Mouse (Mus musculus): ENCODE results near the gene Rap1gap2. TPM values are rescaled to one million over a fixed set of nuclear protein-coding genes. Genes with fewer than 3 reads are reported as not detected.

Rap1gap2 gene
- total and polyA plus RNA-seq, 3 experiments = 5.8 to 10.1 TPM; not detected in 1

DNA sequence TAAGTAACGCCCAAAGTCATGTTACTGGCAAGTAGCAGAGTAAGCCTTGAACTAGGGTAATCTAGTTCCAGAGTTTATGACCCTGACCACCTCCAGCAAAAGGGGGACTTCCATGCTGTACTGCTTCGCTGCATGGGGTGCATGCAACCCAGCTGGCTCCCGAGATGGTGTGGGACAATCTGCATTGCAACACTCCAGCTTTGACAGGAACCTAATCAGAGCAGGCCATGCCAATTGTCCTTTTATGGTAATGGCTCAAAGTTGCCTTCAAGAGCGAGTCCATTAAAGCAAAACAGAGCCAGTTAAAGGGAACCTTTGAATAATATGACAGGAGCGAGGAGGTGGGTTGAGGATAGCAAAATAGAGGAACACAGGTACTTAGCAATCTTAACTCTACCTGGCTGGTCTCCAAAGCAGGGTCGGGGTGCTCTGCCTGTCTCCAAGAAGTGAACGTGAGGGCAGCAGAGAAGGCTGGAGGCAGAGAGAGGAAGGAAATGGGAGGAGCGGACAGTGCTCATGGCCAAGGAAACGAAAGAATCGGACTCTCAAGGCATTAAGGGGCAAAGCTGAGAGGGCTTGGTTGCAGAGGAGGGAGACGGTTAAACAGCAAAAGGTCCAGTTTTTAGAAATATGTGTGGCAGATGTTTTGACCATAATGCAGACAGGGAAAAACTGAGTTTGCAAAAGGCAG lies 117.4 kb downstream of the Rap1gap2 start:
- Histone ChIP-seq H3K27ac (ENCODE audit: control insufficient read depth, low read depth, low read length) (no peak overlapping the region), H3K27me3 (ENCODE audit: control insufficient read depth in 1 of 2, insufficient read depth in 2 of 2, low read length in 2 of 2) (no peaks in the 10 kb centered on the region), H3K4me3 (ENCODE audit: control insufficient read depth in 1 of 2, insufficient read depth in 1 of 2, low read depth in 2 of 2, low read length in 2 of 2) (no peak overlapping the region), H3K4me1 (ENCODE audit: control insufficient read depth in 1 of 2, insufficient read depth in 2 of 2, low read length in 2 of 2) (0 out of 4 replicates have a peak, but pooled peaks cover 0 to 5% of the 10 kb centered on the region in 2 experiments), H3K9ac (ENCODE audit: control insufficient read depth, low read depth, low read length, poor library complexity, severe bottlenecking) (no peak overlapping the region), H3K79me2 (ENCODE audit: control insufficient read depth, insufficient read depth, low read length, poor library complexity) (no peaks in the 10 kb centered on the region), H3K36me3 (ENCODE audit: control insufficient read depth in 1 of 2, insufficient read depth in 2 of 2, low read length in 2 of 2) (no peaks in the 10 kb centered on the region), H3K9me3 (replicated peaks; ENCODE audit: insufficient read depth, low read length) (no peaks in the 10 kb centered on the region)
- no peak for DNase-seq (ENCODE audit: low read depth, low spot score)
- no peak for TF ChIP-seq POLR2A (IDR thresholded peaks at IDR 0.05; ENCODE audit: control insufficient read depth in 1 of 2, insufficient read depth in 1 of 2, low read depth in 1 of 2, low read length in 2 of 2, poor library complexity in 1 of 2)
- no peak for TF ChIP-seq POLR2AphosphoS2 (IDR thresholded peaks at IDR 0.05; ENCODE audit: low read length)
- TF ChIP-seq MAX (IDR thresholded peaks at IDR 0.05; ENCODE audit: low read length) = no peak
- TF ChIP-seq BHLHE40 (IDR thresholded peaks at IDR 0.05; ENCODE audit: borderline replicate concordance, low read depth, low read length) = no peak
- TF ChIP-seq NRF1 (IDR thresholded peaks at IDR 0.05; ENCODE audit: insufficient read depth, low read depth, low read length, poor library complexity, severe bottlenecking) = no peak
- no peak for TF ChIP-seq UBTF (IDR thresholded peaks at IDR 0.05; ENCODE audit: borderline replicate concordance, insufficient read depth, low read depth, low read length)
- no peak for TF ChIP-seq TCF12 (IDR thresholded peaks at IDR 0.05; ENCODE audit: low read depth, low read length)
- no peak for TF ChIP-seq JUND (IDR thresholded peaks at IDR 0.05; ENCODE audit: low read depth, low read length)
- no peak for TF ChIP-seq TBP (IDR thresholded peaks at IDR 0.05; ENCODE audit: low read depth, low read length)
- TF ChIP-seq NELFE (IDR thresholded peaks at IDR 0.05; ENCODE audit: low read depth, low read length) = no peak
- no peak for TF ChIP-seq ELF1 (IDR thresholded peaks at IDR 0.05; ENCODE audit: low read depth, low read length)
- no peak for TF ChIP-seq CHD1 (IDR thresholded peaks at IDR 0.05; ENCODE audit: low read depth, low read length)
- TF ChIP-seq ZKSCAN1 (IDR thresholded peaks at IDR 0.05; ENCODE audit: low read depth, low read length) = no peak
- no peak for TF ChIP-seq EP300 (IDR thresholded peaks at IDR 0.05; ENCODE audit: low read depth in 1 of 2, low read length in 2 of 2)

DNA sequence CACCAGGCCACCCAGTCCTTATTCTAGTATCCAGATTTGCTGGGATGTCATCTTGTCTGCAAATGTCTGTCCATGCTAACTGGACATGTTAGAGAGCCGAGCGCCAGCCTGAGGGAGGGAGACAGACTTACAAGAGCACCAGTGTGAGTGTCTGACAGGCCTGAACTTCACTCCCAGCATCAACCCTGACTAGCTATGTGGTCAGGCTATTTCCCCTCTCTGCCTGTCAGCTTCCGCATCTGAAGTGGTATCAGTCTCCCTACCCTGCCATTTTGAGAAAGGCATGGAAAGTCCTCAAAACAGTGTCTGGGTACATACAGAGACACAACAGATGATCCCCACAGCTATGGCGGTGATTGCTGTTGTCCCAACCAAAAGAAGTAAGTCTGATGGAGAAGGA lies 119.6 kb downstream of the Rap1gap2 start:
- Histone ChIP-seq H3K4me1 (ENCODE audit: control insufficient read depth in 1 of 2, insufficient read depth in 2 of 2, low read length in 2 of 2) (no peaks in the 10 kb centered on the region), H3K9me3 (replicated peaks; ENCODE audit: insufficient read depth, low read length) (no peaks in the 10 kb centered on the region), H3K27me3 (ENCODE audit: control insufficient read depth in 1 of 2, insufficient read depth in 2 of 2, low read length in 2 of 2) (no peaks in the 10 kb centered on the region), H3K9ac (ENCODE audit: control insufficient read depth, low read depth, low read length, poor library complexity, severe bottlenecking) (no peak overlapping the region), H3K36me3 (ENCODE audit: control insufficient read depth in 1 of 2, insufficient read depth in 2 of 2, low read length in 2 of 2) (no peaks in the 10 kb centered on the region), H3K79me2 (ENCODE audit: control insufficient read depth, insufficient read depth, low read length, poor library complexity) (no peaks in the 10 kb centered on the region), H3K27ac (ENCODE audit: control insufficient read depth, low read depth, low read length) (no peak overlapping the region), H3K4me3 (ENCODE audit: control insufficient read depth in 1 of 2, insufficient read depth in 1 of 2, low read depth in 2 of 2, low read length in 2 of 2) (no peak overlapping the region)
- TF ChIP-seq CTCF (IDR thresholded peaks at IDR 0.05 in 2 of 3, conservative IDR thresholded peaks at IDR 0.05 in 1 of 3; ENCODE audit: control insufficient read depth in 1 of 3, insufficient read depth in 1 of 3, low read depth in 2 of 3, low read length in 3 of 3, poor library complexity in 1 of 3, severe bottlenecking in 1 of 3) = no peak
- DNase-seq (ENCODE audit: low read depth, low spot score) = no peak
